Mouse (Mus musculus) cerebellum, adult 2 months (tissue): ENCODE measurements around the gene Npffr2.

ENCODE experiments used
- CTCF ChIP-seq: fragments of 200-500 bp; IDR thresholded peaks from 2 replicates; pipeline ENCODE4 v1.5.1; 2011; ENCODE audit warnings: low read depth, mild to moderate bottlenecking, control low read depth, low read length, moderate library complexity, borderline replicate concordance; ENCODE audit not compliant: insufficient read depth
- POLR2A ChIP-seq: fragments of 200-500 bp; IDR thresholded peaks from 2 replicates; pipeline ENCODE4 v1.6.1; 2011; ENCODE audit warnings: low read length, control low read depth, borderline replicate concordance; ENCODE audit not compliant: insufficient read depth

GRCm38 (mm10) chr5:89578678-89579077 lies 51.4 kb downstream of the Npffr2 start:
- TF ChIP-seq POLR2A (no peak), CTCF (no peak)
